In the genomic region with DNA sequence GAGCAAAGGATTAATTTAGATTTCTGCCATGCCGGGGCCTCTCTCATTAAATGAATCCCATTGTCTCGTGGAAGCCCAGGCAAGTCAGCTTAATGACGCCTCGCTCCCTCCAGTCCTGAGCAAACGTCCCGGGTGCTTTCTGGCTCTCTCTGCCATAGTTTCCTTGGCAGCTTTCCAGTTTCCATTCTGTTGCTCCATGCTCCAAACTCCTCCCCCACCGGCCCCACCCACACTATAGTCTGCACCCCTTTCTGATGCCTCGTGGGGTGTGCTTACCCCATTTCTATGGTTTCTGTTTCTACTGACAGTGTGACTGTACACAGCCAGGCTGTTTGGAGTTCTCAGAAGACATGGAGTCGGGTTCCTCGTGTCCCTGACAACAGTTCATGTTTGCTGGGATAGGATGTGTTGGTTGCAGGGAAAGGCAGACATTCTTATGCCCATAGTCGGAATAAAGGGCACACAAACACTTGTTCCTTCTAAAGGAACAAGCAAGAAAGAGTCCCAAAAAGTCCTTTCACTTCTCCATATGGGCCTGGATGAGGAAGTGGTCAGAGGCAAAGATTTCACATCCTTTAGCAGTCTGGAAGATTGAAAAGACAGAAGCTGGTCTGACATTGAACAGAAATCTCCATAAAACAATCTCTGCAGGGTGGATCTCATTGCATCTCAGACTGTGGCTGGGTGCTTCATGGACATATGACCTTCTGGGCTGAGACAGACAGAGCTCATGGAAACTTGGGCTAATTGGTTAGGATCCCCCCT, we compare ENCODE assay signal across 9 mouse cellular contexts. TPM values are rescaled to one million over a fixed set of nuclear protein-coding genes. Genes with fewer than 3 reads are reported as not detected.
A peak's percentile ranks its signal among the peaks of the same experiment; 100 is the strongest.
DNase-seq lines count a peak whose midpoint lies in the region; ATAC-seq and TF ChIP-seq lines count a peak whose summit lies in the region.
"Had no signal": no experiment of that assay in that cellular context is flagged by ENCODE, and none has a peak within 500 bp of the region (broad histone marks: within the 10 kb centered on the region; RNA-seq: fewer than 3 reads in every experiment).

No protein-coding gene starts in this region.

- H3K27ac ChIP-seq in embryonic facial prominence, embryonic 13.5 days, result peak overlapping the region; percentile 98
- peak overlapping the region; percentile 81 for H3K27ac ChIP-seq in heart, embryonic 16.5 days (ENCODE audit: low read length)
- H3K27ac ChIP-seq in liver, postnatal 0 days (ENCODE audit: low read depth), result peak overlapping the region; percentile 3; the same call in 1 of the 2 replicates
- peak overlapping the region; percentile 74 for H3K27ac ChIP-seq in neural tube, embryonic 15.5 days (replicated peaks)

- H3K4me2 ChIP-seq in embryonic facial prominence, embryonic 13.5 days, result peak overlapping the region; percentile 33
- no peak overlapping the region; the same call in 1 of the 2 replicates for H3K4me2 ChIP-seq in heart, embryonic 16.5 days (ENCODE audit: low read depth, low read length)
- H3K4me2 ChIP-seq in liver, postnatal 0 days (ENCODE audit: low read depth, low read length), result no peak overlapping the region
- no peak overlapping the region for H3K4me2 ChIP-seq in neural tube, embryonic 15.5 days

- WGBS in embryonic facial prominence, embryonic 13.5 days, result 7% methylated on average over 11 of the region's 11 CpGs
- WGBS in heart, embryonic 16.5 days, result 19% methylated on average over 11 of the region's 11 CpGs
- 34% methylated on average over 11 of the region's 11 CpGs for WGBS in liver, postnatal 0 days (ENCODE audit: insufficient replicate concordance)
- 22% methylated on average over 11 of the region's 11 CpGs for WGBS in neural tube, embryonic 15.5 days

- no peaks in the 10 kb centered on the region for H3K9me3 ChIP-seq in embryonic facial prominence, embryonic 13.5 days
- H3K9me3 ChIP-seq in heart, embryonic 16.5 days (replicated peaks; ENCODE audit: control insufficient read depth, low read length), result no peaks in the 10 kb centered on the region; the same call in 1 of the 2 replicates
- H3K9me3 ChIP-seq in liver, postnatal 0 days (ENCODE audit: low read length), result no peaks in the 10 kb centered on the region
- H3K9me3 ChIP-seq in neural tube, embryonic 15.5 days (replicated peaks), result no peaks in the 10 kb centered on the region

- no peaks in the 10 kb centered on the region for H3K27me3 ChIP-seq in embryonic facial prominence, embryonic 13.5 days
- no peaks in the 10 kb centered on the region for H3K27me3 ChIP-seq in heart, embryonic 16.5 days (ENCODE audit: control insufficient read depth, insufficient read depth, low read length)
- no peaks in the 10 kb centered on the region for H3K27me3 ChIP-seq in liver, postnatal 0 days (ENCODE audit: insufficient read depth, low read length)
- no peaks in the 10 kb centered on the region for H3K27me3 ChIP-seq in neural tube, embryonic 15.5 days (replicated peaks)

- peak; percentile 82 for ATAC-seq in embryonic facial prominence, embryonic 13.5 days (ENCODE audit: insufficient number of reproducible peaks, insufficient read depth, low FRiP score, low TSS enrichment, low read depth)
- peak; percentile 46; the same call in 1 of the 2 replicates for ATAC-seq in heart, embryonic 16.5 days (replicated peaks; ENCODE audit: extremely low read depth, insufficient read depth, low FRiP score)
- ATAC-seq in liver, postnatal 0 days, result peak; percentile 77
- no peak for ATAC-seq in neural tube, embryonic 15.5 days (ENCODE audit: low FRiP score)

- no peak for TF ChIP-seq CTCF in liver, postnatal 0 days (IDR thresholded peaks at IDR 0.05; ENCODE audit: low read depth)

- H3K36me3 ChIP-seq in embryonic facial prominence, embryonic 13.5 days, result no peaks in the 10 kb centered on the region
- no peaks in the 10 kb centered on the region for H3K36me3 ChIP-seq in heart, embryonic 16.5 days (ENCODE audit: control insufficient read depth, insufficient read depth)
- no peaks in the 10 kb centered on the region for H3K36me3 ChIP-seq in liver, postnatal 0 days (replicated peaks; ENCODE audit: insufficient read depth, low read length)
- no peaks in the 10 kb centered on the region for H3K36me3 ChIP-seq in neural tube, embryonic 15.5 days

- DNase-seq in right cerebral cortex, postnatal 10 days (ENCODE audit: low spot score in 2 of 2), result peak; percentile 68 to 71
- DNase-seq in right cerebral cortex, postnatal 4 days, result no peak
- DNase-seq in kidney, postnatal 10 days, result peak; percentile 76
- DNase-seq in liver, postnatal 0 days, result peak; percentile 61
- DNase-seq in cerebellum, adult 9-11 months, result no peak

- H3K9ac ChIP-seq in embryonic facial prominence, embryonic 13.5 days, result no peak overlapping the region
- peak overlapping the region; percentile 53 for H3K9ac ChIP-seq in heart, embryonic 16.5 days (ENCODE audit: low read length)
- H3K9ac ChIP-seq in liver, postnatal 0 days (replicated peaks), result no peak overlapping the region
- H3K9ac ChIP-seq in neural tube, embryonic 15.5 days (replicated peaks), result no peak overlapping the region

- H3K4me3 ChIP-seq in embryonic facial prominence, embryonic 13.5 days, result no peak overlapping the region
- H3K4me3 ChIP-seq in heart, embryonic 16.5 days (ENCODE audit: low read length), result no peak overlapping the region
- no peak overlapping the region for H3K4me3 ChIP-seq in liver, postnatal 0 days (ENCODE audit: low read depth, low read length)
- H3K4me3 ChIP-seq in neural tube, embryonic 15.5 days (replicated peaks), result no peak overlapping the region
- H3K4me3 ChIP-seq: megakaryocyte, embryonic 14.5 days had no signal

- peaks cover 53% of the 10 kb centered on the region for H3K4me1 ChIP-seq in embryonic facial prominence, embryonic 13.5 days
- H3K4me1 ChIP-seq in heart, embryonic 16.5 days (ENCODE audit: control insufficient read depth, insufficient read depth, low read length), result peaks cover 30% of the 10 kb centered on the region
- H3K4me1 ChIP-seq in liver, postnatal 0 days (ENCODE audit: insufficient read depth), result peaks cover 10% of the 10 kb centered on the region; the same call in 1 of the 2 replicates
- peaks cover 31% of the 10 kb centered on the region for H3K4me1 ChIP-seq in neural tube, embryonic 15.5 days
- H3K4me1 ChIP-seq: megakaryocyte, embryonic 14.5 days had no signal

- no peak for TF ChIP-seq EP300 in liver, postnatal 0 days (IDR thresholded peaks at IDR 0.05; ENCODE audit: low read depth)

RNA-seq across cellular contexts. Expression of gene Sulf2, which starts 25.5 kb away (rescaled TPM):
- 127 and 143 TPM in 2 replicates for polyA plus RNA-seq in embryonic facial prominence, embryonic 13.5 days (2015; fragmentation: Nextera tagmentation; extraction: Ambion mirVana)
- 61.8 and 73.3 TPM in 2 replicates for polyA plus RNA-seq in heart, embryonic 16.5 days (2015; fragmentation: Nextera tagmentation; extraction: Ambion mirVana)
- 1.6 and 1.8 TPM in 2 replicates for polyA plus RNA-seq in liver, postnatal 0 days (2015; fragmentation: Nextera tagmentation; extraction: Ambion mirVana)
- polyA plus RNA-seq in neural tube, embryonic 15.5 days (2015; fragmentation: Nextera tagmentation; extraction: Ambion mirVana), result 118 and 123 TPM in 2 replicates

Comparison
In these comparisons a context has a peak if more than half of its experiments do, and no peak if none do; other contexts are left out.
1. DNase-seq: peak in right cerebral cortex, postnatal 10 days (2 of 2), kidney, postnatal 10 days (single experiment) and liver, postnatal 0 days (single experiment); none in right cerebral cortex, postnatal 4 days (single experiment) and cerebellum, adult 9-11 months (single experiment).
2. H3K27ac ChIP-seq: peak in every context shown above with its lines; median percentile 98 in embryonic facial prominence, embryonic 13.5 days; 81 in heart, embryonic 16.5 days; 74 in neural tube, embryonic 15.5 days; 3 in liver, postnatal 0 days.
3. RNA of gene Sulf2, which starts 25.5 kb away (polyA plus RNA-seq): 127 to 143 TPM in embryonic facial prominence, embryonic 13.5 days, 118 to 123 TPM in neural tube, embryonic 15.5 days and 61.8 to 73.3 TPM in heart, embryonic 16.5 days; 1.6 to 1.8 TPM in liver, postnatal 0 days; every median in the first group is over 10 times any median in the second.